Mouse (Mus musculus): Measurements from ENCODE around the gene Tmc3.

- TF ChIP-seq EP300 (IDR thresholded peaks at IDR 0.05) (no peak), CTCF (IDR thresholded peaks at IDR 0.05) (no peak)
These were observed 27.2 kb downstream of the Tmc3 start for GRCm38 (mm10) chr7:83611886-83612285.
